ENCODE assay signal across 37 mouse cellular contexts in genomic region chr19:45760810-45761209, GRCm38 (mm10). TPM values are rescaled to one million over a fixed set of nuclear protein-coding genes. Genes with fewer than 3 reads are reported as not detected.
"Had no signal": no experiment of that assay in that cellular context is flagged by ENCODE, and none has a peak within 500 bp of the region (broad histone marks: within the 10 kb centered on the region; RNA-seq: fewer than 3 reads in every experiment).

No protein-coding gene starts in this region.

- H3K27me3 ChIP-seq: limb, embryonic 12.5 days; limb, embryonic 13.5 days; limb, embryonic 15.5 days; liver, embryonic 12.5 days; liver, embryonic 13.5 days; liver, embryonic 15.5 days; lung, embryonic 15.5 days; megakaryocyte, embryonic 14.5 days; midbrain, embryonic 12.5 days; midbrain, embryonic 13.5 days; midbrain, embryonic 15.5 days; neural tube, embryonic 12.5 days; neural tube, embryonic 13.5 days had no signal

- H3K27ac ChIP-seq: limb, embryonic 10.5 days; limb, embryonic 12.5 days; limb, embryonic 13.5 days; limb, embryonic 15.5 days; liver, embryonic 12.5 days; liver, embryonic 13.5 days; liver, embryonic 14.5 days; liver, embryonic 15.5 days; lung, embryonic 15.5 days; macrophage; midbrain, embryonic 10.5 days; midbrain, embryonic 12.5 days; midbrain, embryonic 13.5 days; midbrain, embryonic 15.5 days; neural tube, embryonic 12.5 days; neural tube, embryonic 13.5 days had no signal

- H3K9ac ChIP-seq: limb, embryonic 12.5 days; limb, embryonic 13.5 days; limb, embryonic 15.5 days; liver, embryonic 12.5 days; liver, embryonic 13.5 days; liver, embryonic 14.5 days; liver, embryonic 15.5 days; liver, postnatal 0 days; lung, embryonic 14.5 days; lung, embryonic 15.5 days; midbrain, embryonic 12.5 days; midbrain, embryonic 13.5 days; midbrain, embryonic 15.5 days; neural tube, embryonic 12.5 days; neural tube, embryonic 13.5 days had no signal

- DNase-seq: left cerebral cortex, postnatal 4 days; liver; liver, embryonic 13.5 days; liver, postnatal 0 days; lung, adult 18-20 months; lung, adult 2 months; lung, embryonic 14.5 days; lung, postnatal 10 days; lung, postnatal 14 days; lung, postnatal 36 days; lung, postnatal 4 days; midbrain, embryonic 14.5 days had no signal

- H3K9me3 ChIP-seq: limb, embryonic 10.5 days; limb, embryonic 12.5 days; limb, embryonic 13.5 days; limb, embryonic 15.5 days; liver, embryonic 12.5 days; liver, embryonic 13.5 days; liver, embryonic 15.5 days; lung, embryonic 15.5 days; megakaryocyte, embryonic 14.5 days; midbrain, embryonic 10.5 days; midbrain, embryonic 12.5 days; midbrain, embryonic 13.5 days; midbrain, embryonic 15.5 days; neural tube, embryonic 12.5 days; neural tube, embryonic 13.5 days had no signal

- ATAC-seq: liver, embryonic 12.5 days; liver, postnatal 0 days; lung, postnatal 0 days; midbrain, embryonic 13.5 days; midbrain, embryonic 15.5 days; midbrain, embryonic 16.5 days had no signal

- H3K4me3 ChIP-seq: limb, embryonic 10.5 days; limb, embryonic 12.5 days; limb, embryonic 13.5 days; limb, embryonic 15.5 days; liver, embryonic 12.5 days; liver, embryonic 13.5 days; liver, embryonic 15.5 days; lung, embryonic 15.5 days; megakaryocyte, embryonic 14.5 days; midbrain, embryonic 10.5 days; midbrain, embryonic 12.5 days; midbrain, embryonic 13.5 days; midbrain, embryonic 15.5 days; myocyte; neural tube, embryonic 12.5 days; neural tube, embryonic 13.5 days had no signal

- H3K4me2 ChIP-seq: limb, embryonic 12.5 days; limb, embryonic 13.5 days; limb, embryonic 15.5 days; liver, embryonic 11.5 days; liver, embryonic 12.5 days; liver, embryonic 13.5 days; liver, embryonic 15.5 days; lung, embryonic 14.5 days; lung, embryonic 15.5 days; midbrain, embryonic 11.5 days; midbrain, embryonic 12.5 days; midbrain, embryonic 13.5 days; midbrain, embryonic 15.5 days; neural tube, embryonic 12.5 days; neural tube, embryonic 13.5 days had no signal

- H3K4me1 ChIP-seq: limb, embryonic 10.5 days; limb, embryonic 12.5 days; limb, embryonic 13.5 days; limb, embryonic 15.5 days; liver, embryonic 15.5 days; lung, embryonic 15.5 days; midbrain, embryonic 10.5 days; midbrain, embryonic 12.5 days; neural tube, embryonic 12.5 days; neural tube, embryonic 13.5 days had no signal

RNA-seq across cellular contexts. Expression of gene Fgf8, which starts 18.1 kb away (rescaled TPM):
- polyA plus RNA-seq: liver, adult 2 months; liver, embryonic 12.5 days; liver, embryonic 13.5 days; liver, embryonic 15.5 days; liver, embryonic 16.5 days; liver, postnatal 0 days; lung, adult 2 months; lung, embryonic 14.5 days; lung, embryonic 15.5 days; lung, embryonic 16.5 days; lung, postnatal 0 days; macrophage; midbrain, postnatal 0 days; myocyte; neural tube, embryonic 12.5 days; neural tube, embryonic 13.5 days had no signal

RNA-seq across cellular contexts. Expression of gene Kcnip2, which starts 55.1 kb away (rescaled TPM):
- polyA plus RNA-seq: macrophage had no signal
